Mouse (Mus musculus): ENCODE measurements around the gene Hist1h2ao.
"Not testable (repeated sequence)": the region's sequence is repeated elsewhere in the genome, so short reads cannot be mapped to it uniquely, and the experiment has no call there.

Hist1h2ao gene

DNA sequence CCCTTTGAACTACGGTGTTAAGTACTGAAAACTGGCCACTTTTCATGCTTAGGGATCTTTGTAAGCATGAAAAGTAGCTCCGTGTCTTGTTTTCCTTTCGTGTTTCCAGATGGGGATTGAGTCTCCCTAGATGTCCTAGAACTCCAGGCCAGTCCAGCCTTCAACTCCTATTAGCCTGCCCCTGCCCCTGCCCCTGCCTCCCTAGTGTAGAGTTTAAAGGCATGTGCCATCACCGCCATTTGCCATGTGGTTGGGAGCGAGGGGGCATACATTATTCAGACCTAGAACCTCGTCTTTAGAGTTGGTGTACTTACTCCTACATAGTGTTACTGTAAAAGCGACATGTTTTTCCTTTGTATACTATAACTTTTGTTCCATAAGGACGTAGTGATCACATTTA, 809 bp downstream of the Hist1h2ao start:
- not testable (repeated sequence) for DNase-seq (ENCODE audit: low spot score in 2 of 2)

DNA sequence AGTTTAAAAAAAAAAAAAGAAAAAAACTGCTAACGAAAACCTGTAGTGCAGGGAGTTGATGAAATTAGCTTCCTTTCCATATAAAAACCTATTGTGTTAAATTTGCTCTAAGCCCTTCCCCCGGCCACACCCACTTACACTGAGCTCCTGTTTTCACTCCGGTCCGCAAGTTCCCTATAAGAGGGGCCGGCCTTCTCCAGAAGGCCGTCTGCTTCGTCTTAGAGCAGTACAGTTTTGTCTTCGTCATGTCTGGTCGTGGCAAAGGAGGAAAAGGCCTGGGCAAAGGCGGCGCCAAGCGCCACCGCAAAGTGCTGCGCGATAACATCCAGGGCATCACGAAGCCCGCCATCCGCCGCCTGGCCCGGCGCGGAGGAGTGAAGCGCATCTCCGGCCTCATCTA, 1.3 kb downstream of the Hist1h2ao start, which contains the start of gene Hist1h4m:
Gene Hist1h4m, plus strand, starts transcription at position 208 of the 400 bp plus-strand sequence.
- DNase-seq (ENCODE audit: low spot score in 2 of 2): peak; percentile 54 to 58

DNA sequence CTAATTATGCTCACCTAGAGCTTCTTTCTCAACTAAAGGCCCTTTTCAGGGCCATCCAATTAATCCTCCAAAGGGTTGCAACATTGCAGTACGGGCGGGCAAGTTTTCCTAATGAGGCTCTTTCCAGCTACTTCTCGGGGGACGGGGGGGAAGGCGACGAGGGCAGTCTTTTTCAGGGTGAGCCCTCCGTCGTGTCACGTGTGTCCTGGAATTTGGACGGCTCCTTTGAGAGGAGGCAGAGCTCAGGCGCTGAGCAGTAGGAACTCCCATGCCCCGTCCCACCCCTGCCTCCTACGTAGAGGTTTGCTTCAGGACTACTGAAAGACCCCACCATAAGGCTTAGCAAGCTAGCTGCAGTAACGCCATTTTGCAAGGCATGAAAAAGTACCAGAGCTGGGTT, 1.8 kb downstream of the Hist1h2ao start:
- peak in 1 of 2 experiments; percentile 23 for DNase-seq (ENCODE audit: low spot score in 2 of 2)

DNA sequence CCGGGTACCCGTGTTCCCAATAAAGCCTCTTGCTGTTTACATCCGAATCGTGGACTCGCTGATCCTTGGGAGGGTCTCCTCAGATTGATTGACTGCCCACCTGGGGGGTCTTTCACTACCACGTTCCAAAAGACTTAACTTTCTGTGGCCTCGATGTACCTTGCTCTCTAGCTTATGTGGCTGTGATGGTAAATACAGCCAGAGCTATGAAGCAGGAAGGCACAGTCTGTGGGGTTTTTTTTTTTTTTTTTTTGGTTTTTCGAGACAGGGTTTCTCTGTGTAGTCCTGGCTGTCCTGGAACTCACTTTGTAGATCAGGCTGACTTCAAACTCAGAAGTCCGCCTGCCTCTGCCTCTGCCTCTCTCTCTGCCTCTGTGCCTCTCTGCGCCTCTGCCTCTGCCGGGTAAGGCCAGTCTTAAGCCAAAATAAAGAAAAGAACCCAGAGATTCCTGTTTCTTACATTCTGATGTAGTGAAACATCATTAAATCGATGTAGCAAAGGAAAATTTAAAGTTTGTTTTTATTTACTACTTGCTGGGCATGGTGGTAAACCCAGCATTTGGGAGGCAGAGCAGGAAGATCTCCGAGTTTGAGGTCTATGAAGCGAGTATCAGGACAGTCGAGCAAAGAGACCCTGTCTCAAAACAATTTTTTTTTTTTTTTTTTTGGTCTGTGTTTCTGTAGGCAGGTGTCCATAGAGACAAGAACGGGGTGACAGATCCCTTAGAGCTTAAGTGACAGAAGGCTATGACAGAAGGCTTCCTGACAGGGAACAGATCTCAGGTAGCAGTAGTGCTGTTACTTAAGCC, 10.0 kb downstream of the Hist1h2ao start:
- not testable (repeated sequence) for DNase-seq (ENCODE audit: low spot score in 2 of 2)

DNA sequence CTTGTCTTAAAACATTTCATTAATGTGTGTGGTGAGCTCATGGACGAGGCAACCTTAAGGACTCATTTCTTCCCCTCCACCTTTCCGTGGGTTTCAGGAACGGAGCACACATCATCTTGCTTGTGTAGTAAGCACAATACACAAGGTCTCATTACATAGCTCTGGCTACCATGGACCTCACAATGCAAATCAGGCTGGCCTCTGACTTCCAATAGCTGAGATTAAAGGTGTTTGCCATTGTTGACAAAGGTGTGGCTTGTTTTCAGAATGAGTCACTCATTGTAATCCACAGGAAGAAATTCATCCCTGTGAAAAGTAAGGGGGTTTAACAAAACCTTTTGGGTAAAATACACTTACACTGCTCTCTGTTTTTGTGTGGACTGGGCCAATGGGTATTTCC, 18.2 kb downstream of the Hist1h2ao start:
- DNase-seq (ENCODE audit: low spot score in 2 of 2): no peak

DNA sequence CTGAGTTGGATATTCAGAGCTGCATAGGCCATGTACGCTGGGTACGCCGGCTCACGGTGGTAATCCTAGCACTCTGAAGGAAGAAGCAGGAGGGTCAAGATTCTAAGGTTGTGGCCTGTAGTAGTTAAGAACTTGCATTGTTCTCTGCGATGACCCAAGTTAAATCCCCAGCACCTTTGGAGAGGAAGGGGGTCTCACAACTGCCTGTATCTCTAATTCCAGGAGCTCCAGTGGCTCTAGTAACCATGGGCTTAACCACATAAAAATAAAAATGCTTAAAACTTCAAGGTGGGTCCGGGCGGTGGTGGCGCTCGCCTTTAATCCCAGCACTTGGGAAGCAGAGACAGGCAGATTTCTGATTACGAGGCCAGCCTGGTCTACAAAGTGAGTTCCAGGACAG, 20.1 kb downstream of the Hist1h2ao start:
- DNase-seq (ENCODE audit: low spot score in 2 of 2): peak; percentile 29 to 33

DNA sequence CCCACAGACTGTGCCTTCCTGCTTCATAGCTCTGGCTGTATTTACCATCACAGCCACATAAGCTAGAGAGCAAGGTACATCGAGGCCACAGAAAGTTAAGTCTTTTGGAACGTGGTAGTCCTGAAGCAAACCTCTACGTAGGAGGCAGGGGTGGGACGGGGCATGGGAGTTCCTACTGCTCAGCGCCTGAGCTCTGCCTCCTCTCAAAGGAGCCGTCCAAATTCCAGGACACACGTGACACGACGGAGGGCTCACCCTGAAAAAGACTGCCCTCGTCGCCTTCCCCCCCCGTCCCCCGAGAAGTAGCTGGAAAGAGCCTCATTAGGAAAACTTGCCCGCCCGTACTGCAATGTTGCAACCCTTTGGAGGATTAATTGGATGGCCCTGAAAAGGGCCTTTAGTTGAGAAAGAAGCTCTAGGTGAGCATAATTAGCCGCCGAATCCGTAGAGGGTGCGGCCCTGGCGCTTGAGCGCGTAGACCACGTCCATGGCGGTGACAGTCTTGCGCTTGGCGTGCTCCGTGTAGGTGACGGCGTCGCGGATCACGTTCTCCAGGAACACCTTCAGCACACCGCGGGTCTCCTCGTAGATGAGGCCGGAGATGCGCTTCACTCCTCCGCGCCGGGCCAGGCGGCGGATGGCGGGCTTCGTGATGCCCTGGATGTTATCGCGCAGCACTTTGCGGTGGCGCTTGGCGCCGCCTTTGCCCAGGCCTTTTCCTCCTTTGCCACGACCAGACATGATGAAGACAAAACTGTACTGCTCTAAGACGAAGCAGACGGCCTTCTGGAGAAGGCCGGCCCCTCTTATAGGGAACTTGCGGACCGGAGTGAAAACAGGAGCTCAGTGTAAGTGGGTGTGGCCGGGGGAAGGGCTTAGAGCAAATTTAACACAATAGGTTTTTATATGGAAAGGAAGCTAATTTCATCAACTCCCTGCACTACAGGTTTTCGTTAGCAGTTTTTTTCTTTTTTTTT, 21.4 kb downstream of the Hist1h2ao start, which contains the start of gene Hist1h4n:
Gene Hist1h4n, minus strand, starts transcription at position 779 of the 977 bp plus-strand sequence.
- DNase-seq (ENCODE audit: low spot score in 2 of 2): peak; percentile 40 to 45

DNA sequence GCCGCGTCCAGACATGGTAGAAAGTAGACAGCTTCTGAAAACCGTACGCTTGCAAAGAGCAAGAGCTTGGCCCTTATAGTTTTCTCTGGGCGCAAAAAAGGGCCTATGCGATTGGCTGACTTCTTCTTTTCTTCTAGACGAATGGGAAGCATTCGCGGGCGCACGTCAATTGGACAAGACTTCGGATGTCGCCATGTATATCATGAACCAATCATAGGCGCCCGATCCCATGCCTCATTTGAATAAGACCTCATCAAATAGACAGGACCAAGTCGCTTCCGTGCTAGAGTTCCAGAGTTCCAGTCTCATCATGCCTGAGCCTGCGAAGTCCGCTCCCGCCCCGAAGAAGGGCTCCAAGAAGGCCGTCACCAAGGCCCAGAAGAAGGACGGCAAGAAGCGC, 23.2 kb downstream of the Hist1h2ao start, which contains the start of the genes Hist1h2ap and Hist1h2br:
Gene Hist1h2ap, minus strand, starts transcription at position 47 of the 400 bp plus-strand sequence.
Gene Hist1h2br, plus strand, starts transcription at position 283 of the 400 bp plus-strand sequence.
- not testable (repeated sequence) for DNase-seq (ENCODE audit: low spot score in 2 of 2)

DNA sequence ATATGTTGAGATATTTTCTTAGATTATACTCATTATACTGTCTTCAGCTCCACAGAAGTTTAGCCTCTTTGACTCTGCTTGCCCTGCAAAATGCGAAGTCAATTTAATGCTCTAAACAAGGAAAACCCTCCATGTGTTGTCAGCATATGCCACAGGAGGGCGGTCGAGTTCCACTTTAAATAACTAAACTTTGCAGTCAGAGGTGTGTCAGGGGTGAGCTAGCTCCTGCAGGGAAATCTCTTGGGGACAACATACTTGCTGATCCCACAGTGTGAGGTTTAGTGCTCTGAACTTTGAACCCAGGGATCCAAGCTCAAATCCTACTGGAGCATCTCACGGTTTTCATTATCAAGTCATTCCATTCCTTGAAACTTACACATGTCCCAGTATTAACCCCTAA, 30.2 kb downstream of the Hist1h2ao start:
- DNase-seq (ENCODE audit: low spot score in 2 of 2): not testable (repeated sequence)

DNA sequence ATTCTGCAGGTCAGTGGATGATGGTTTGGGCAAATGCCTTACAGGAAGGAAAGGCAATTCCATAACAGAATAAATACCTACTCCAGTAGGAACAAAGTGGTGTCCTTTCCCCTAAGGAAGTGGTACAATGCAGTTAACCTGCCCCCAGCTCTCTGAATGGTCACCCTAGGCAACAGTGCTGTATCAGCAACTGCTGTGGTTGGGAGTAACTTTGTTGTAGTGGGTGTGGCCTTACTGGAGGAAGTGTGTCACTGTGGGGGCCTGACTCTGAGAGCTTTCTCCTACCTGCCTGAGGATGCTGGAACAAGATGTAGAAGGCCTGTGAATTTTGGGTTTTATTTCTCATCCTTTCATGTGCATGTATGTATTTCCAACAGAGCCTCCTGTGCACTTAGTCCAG, 36.1 kb downstream of the Hist1h2ao start:
- DNase-seq (ENCODE audit: low spot score in 2 of 2): not testable (repeated sequence)

DNA sequence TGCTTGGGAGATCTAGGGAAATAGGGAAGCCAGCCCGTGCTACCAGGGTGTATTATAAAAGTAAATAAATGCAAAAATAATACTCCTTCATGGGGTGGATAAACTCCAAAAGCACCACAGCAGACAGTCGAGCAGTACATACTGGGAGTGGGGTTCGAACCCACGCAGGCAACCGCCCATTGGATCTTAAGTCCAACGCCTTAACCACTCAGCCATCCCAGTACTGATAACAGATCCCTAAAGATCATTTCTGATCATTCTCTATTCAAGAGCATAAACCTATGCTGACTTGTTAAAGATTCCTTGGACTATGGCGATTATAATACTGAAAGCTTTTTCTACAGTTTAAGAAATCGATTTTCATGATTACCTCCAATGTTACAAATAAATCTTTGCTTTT, 37.6 kb downstream of the Hist1h2ao start:
- no peak for DNase-seq (ENCODE audit: low spot score in 2 of 2)

DNA sequence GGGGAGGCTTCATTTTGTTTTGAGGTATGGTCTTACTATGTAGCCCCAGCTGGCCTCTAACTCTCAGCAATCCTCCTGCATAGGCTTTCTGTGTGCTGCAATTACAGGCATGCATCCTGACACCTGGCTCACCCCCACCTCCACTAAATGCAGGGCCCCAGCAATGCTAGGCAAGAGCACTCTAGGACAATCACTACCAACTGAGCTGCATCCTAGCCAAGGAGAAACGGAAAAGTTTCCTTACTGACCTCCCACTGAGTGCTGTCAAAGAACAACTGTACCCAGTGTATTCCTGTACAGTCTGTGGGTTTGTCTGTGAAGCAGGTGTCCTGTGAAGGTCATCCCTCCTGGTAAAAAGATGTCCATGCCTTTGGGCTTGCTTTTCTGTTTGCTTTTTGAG, 40.4 kb downstream of the Hist1h2ao start:
- DNase-seq (ENCODE audit: low spot score in 2 of 2): not testable (repeated sequence)

DNA sequence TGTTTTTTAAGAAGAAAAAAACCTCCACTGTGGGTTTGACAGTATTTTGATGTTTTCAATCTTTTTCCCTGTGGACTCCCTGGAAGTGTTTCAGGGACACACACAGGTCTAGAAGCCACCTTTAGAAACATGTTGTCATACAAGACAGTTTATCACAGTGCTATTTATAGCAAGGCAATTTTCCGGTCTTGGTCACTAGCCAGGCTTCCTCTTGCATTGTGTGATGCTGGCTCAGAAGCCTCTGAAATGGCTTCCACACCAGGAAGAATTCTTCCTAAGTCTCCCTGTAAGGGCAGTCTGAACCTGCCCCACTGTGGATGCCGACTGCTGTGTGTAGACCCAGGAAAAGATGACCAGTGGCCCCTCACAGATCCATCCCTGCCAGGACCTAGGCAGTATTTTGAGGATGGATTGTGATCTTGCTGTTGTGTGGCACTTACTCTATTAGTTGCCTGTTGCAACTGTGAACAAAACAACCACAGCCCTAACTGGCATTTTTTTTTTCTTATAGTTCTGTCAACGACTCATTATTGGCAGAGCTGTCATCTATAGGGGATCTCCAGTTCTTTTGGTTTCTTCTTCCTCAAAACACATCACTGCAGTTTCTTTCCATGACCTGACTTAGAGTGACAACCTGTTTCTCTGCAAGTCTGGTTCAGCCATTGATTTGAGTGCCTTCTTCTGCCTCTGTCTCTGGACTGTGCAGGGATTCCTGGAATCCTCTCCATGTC, 42.1 kb downstream of the Hist1h2ao start:
- DNase-seq (ENCODE audit: low spot score in 2 of 2): no peak

DNA sequence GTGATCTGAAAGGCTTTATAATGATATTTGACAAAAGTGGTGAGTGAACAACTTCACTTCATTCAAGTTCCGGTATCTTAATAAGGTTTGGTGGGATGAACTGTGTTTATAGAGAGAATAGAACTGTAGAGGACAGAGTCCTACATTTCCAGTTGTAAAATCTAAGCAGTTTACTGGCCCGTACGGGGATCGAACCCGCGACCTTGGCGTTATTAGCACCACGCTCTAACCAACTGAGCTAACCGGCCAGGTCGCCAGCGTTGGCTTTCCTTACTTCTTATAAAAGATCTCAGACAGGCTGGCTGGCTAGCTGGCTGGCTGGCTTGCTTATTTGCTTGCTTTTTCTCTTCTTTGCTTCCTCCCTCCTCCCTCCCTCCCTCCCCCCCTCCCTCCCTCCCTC, 44.9 kb downstream of the Hist1h2ao start:
- DNase-seq (ENCODE audit: low spot score in 2 of 2): peak; percentile 69 to 78

DNA sequence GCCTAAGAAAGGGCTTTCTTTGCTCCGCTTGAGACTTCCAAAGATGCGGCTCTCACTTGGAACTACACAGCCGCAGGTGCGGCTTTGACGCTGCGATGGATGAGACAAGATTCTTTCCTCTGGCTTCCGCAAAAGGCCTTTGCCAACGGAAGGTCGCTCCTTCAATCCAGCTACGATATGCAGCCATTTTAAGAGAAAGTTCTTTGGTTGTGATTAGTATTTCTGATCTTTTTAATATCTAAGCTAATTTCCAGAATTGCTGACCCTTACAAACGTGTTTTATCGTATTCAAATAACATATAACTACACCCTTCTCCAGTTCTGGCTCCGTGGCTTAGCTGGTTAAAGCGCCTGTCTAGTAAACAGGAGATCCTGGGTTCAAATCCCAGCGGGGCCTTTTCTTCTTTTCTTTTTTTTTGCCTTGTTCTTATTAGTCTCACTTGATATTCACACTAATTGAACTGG, 45.5 kb downstream of the Hist1h2ao start:
- DNase-seq (ENCODE audit: low spot score in 2 of 2): peak; percentile 16 to 38
